8 mouse cellular contexts compared by ENCODE assay signal in genomic region chr17:87379821-87380220, GRCm38 (mm10). TPM values are rescaled to one million over a fixed set of nuclear protein-coding genes. Genes with fewer than 3 reads are reported as not detected.
A peak's percentile ranks its signal among the peaks of the same experiment; 100 is the strongest.
DNase-seq lines count a peak whose midpoint lies in the region; ATAC-seq lines count a peak whose summit lies in the region.
"Had no signal": no experiment of that assay in that cellular context is flagged by ENCODE, and none has a peak within 500 bp of the region (broad histone marks: within the 10 kb centered on the region; RNA-seq: fewer than 3 reads in every experiment).

No protein-coding gene starts in this region.

- no peaks in the 10 kb centered on the region for H3K27me3 ChIP-seq in forebrain, embryonic 12.5 days
- H3K27me3 ChIP-seq in hindbrain, embryonic 16.5 days (replicated peaks; ENCODE audit: control insufficient read depth, insufficient read depth, low read length): no peaks in the 10 kb centered on the region
- no peaks in the 10 kb centered on the region for H3K27me3 ChIP-seq in neural tube, embryonic 13.5 days

- no peak for ATAC-seq in forebrain, embryonic 12.5 days (ENCODE audit: low FRiP score)
- ATAC-seq in hindbrain, embryonic 16.5 days: no peak
- ATAC-seq in neural tube, embryonic 13.5 days (ENCODE audit: low read depth): 0 out of 2 replicates have a peak, but pooled peaks have one; percentile 13
- no peak for ATAC-seq in activated CD4-positive, CD25-positive, alpha-beta regulatory T cell, adult 4 months

- 61% methylated on average over 7 of the region's 10 CpGs for WGBS in forebrain, embryonic 12.5 days
- WGBS in hindbrain, embryonic 16.5 days: 61% methylated on average over 10 of the region's 10 CpGs
- WGBS in neural tube, embryonic 13.5 days: 49% methylated on average over 10 of the region's 10 CpGs

- H3K4me1 ChIP-seq in forebrain, embryonic 12.5 days: peaks cover 39% of the 10 kb centered on the region
- H3K4me1 ChIP-seq in hindbrain, embryonic 16.5 days (ENCODE audit: control insufficient read depth, insufficient read depth, low read depth, low read length): peaks cover 30% of the 10 kb centered on the region
- H3K4me1 ChIP-seq in neural tube, embryonic 13.5 days (replicated peaks): peaks cover 54% of the 10 kb centered on the region

- DNase-seq in layer of hippocampus, adult 9-11 months: peak; percentile 73
- no peak for DNase-seq in layer of hippocampus, postnatal 10 days (ENCODE audit: low spot score in 2 of 2)
- no peak for DNase-seq in spleen, adult 18-20 months

- H3K4me3 ChIP-seq in forebrain, embryonic 12.5 days (replicated peaks): no peak overlapping the region
- no peak overlapping the region for H3K4me3 ChIP-seq in hindbrain, embryonic 16.5 days (ENCODE audit: low read length)
- H3K4me3 ChIP-seq in neural tube, embryonic 13.5 days: no peak overlapping the region

- peak overlapping the region; percentile 22; the same call in 1 of the 2 replicates for H3K9ac ChIP-seq in forebrain, embryonic 12.5 days
- peak overlapping the region; percentile 29; the same call in 1 of the 2 replicates for H3K9ac ChIP-seq in hindbrain, embryonic 16.5 days (ENCODE audit: low read depth, low read length)
- H3K9ac ChIP-seq in neural tube, embryonic 13.5 days: peak overlapping the region; percentile 39

- no peaks in the 10 kb centered on the region for H3K9me3 ChIP-seq in forebrain, embryonic 12.5 days
- H3K9me3 ChIP-seq in hindbrain, embryonic 16.5 days (ENCODE audit: control insufficient read depth, low read length): no peaks in the 10 kb centered on the region
- no peaks in the 10 kb centered on the region for H3K9me3 ChIP-seq in neural tube, embryonic 13.5 days

- no peak overlapping the region for H3K4me2 ChIP-seq in forebrain, embryonic 12.5 days
- H3K4me2 ChIP-seq in hindbrain, embryonic 16.5 days (ENCODE audit: low read length): no peak overlapping the region
- H3K4me2 ChIP-seq in neural tube, embryonic 13.5 days: no peak overlapping the region

- 0 out of 2 replicates have a peak overlapping the region, but pooled peaks have one; percentile 31 for H3K27ac ChIP-seq in forebrain, embryonic 12.5 days
- H3K27ac ChIP-seq in hindbrain, embryonic 16.5 days (ENCODE audit: low read depth, low read length): peak overlapping the region; percentile 80
- H3K27ac ChIP-seq in neural tube, embryonic 13.5 days (replicated peaks): peak overlapping the region; percentile 57

- H3K36me3 ChIP-seq in forebrain, embryonic 12.5 days (replicated peaks): no peaks in the 10 kb centered on the region
- no peaks in the 10 kb centered on the region for H3K36me3 ChIP-seq in hindbrain, embryonic 16.5 days (ENCODE audit: control insufficient read depth, insufficient read depth, low read length)
- H3K36me3 ChIP-seq in neural tube, embryonic 13.5 days: no peaks in the 10 kb centered on the region

RNA-seq across cellular contexts. Expression of gene Stpg4, which starts 47.7 kb away (rescaled TPM):
- not detected for total RNA-seq in layer of hippocampus, postnatal 10 days (2021)
- not detected in 2 replicates for polyA plus RNA-seq in forebrain, embryonic 12.5 days (2016; fragmentation: Nextera tagmentation; extraction: Ambion mirVana)
- 0.19 TPM in 1 of 2 replicates, not detected in the other for polyA plus RNA-seq in hindbrain, embryonic 16.5 days (2015; fragmentation: Nextera tagmentation; extraction: Ambion mirVana)
- 0.78 TPM in 1 of 2 replicates, not detected in the other for polyA plus RNA-seq in neural tube, embryonic 13.5 days (2015; fragmentation: Nextera tagmentation; extraction: Ambion mirVana)
- not detected for polyA plus RNA-seq in activated CD4-positive, CD25-positive, alpha-beta regulatory T cell, adult 4 months (2017; shearing (Covaris generic))
- polyA plus RNA-seq: liver, embryonic 16.5 days had no signal
